Mouse (Mus musculus) brain, embryonic 18.5 days (tissue): ENCODE measurements at regions not wholly inside any gene's neighbourhood (a gene's known extent, or its start where the extent isn't known, plus 50 kb on each side); places are given as distances from the start of the nearest gene placed in this dataset.

Experiments used
- DNase-seq: peaks from one replicate; pipeline ENCODE4 v3.0.0-alpha.2; 2012; ENCODE audit warnings: low read depth, low spot score

DNA sequence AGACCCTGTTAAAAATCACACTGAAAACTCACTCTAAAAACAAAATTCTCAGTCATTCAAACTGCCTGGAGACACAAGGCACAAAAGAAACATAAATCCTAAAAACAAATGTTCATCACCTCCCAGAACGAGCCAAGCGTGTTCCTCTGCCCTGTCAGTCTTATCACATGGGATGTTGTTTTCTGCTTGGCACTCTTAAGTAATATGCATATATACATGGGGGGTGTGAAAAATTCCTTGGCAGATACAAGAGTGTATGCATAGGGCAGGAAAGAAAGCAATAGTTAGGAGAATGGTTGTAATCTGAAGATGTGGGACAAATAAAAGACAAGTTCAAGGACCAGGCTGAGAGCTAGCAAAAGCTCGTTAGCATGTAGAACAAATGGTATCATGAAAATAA, 179.4 kb downstream of the Qdpr start:
- DNase-seq: no peak

DNA sequence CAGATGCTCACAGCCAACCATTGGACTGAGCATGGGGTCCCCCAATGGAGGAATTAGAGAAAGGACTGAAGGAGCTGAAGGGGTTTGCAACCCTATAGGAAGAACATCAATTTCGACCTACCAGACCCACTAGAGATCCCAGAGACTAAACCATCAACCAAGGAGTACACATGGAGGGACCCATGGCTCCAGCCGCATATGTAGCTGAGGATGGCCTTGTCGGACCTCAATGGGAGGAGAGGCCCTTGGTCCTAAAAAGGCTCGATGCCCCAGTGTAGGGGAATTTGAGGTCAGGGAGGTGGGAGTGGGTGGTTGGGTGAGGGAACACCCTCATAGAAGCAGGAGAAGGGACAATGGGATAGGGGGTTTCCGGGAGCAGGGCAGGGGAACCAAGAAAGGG, 180.6 kb downstream of the Qdpr start:
- DNase-seq: no peak

DNA sequence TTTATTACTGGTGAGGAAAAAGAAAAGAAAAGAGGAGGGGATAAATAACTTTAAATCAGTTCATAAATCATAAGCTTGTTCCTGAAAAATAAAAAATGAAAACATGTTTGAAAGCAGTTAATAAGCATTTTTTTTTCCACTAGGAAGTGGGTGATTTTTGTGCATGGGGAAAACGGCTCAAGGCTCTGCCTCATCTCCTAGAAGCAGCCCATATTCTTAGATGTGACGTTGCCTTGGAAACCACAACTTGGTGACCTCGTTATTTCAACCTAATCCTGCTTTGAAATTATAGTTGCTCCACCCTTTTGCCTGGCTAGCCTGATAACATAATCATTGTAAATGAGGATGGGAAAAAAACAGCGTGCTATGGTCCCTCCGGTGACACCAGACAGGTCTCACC, 183.1 kb downstream of the Qdpr start:
- DNase-seq: no peak

- DNase-seq: no peak
Observed at GRCm38 (mm10) chr5:45258486-45258885, 191.6 kb downstream of the Qdpr start.

- DNase-seq: no peak
Observed at GRCm38 (mm10) chr5:45256256-45256999, 193.6 kb downstream of the Qdpr start.

DNA sequence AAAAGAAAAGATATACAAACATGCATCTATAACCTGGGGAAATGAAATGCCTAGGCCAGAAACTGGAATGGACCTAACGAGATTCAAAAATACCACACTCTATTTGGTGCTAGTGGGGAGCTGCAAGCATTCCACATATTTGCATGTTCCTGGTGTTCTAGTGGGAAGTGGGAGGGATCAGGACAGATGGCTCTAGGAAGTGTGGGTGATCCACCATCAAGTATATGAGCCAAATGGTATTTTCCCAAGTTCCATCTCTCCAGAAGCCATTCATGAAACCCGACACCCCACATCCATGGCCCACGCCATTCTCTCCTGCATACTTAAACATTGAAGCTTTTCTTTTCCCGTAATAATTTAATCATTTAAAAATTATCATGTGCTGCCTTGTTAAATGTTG, 218.2 kb downstream of the Qdpr start:
- no peak for DNase-seq

GRCm38 (mm10) chr5:45230097-45230496, 219.9 kb downstream of the Qdpr start:
- DNase-seq: no peak

DNA sequence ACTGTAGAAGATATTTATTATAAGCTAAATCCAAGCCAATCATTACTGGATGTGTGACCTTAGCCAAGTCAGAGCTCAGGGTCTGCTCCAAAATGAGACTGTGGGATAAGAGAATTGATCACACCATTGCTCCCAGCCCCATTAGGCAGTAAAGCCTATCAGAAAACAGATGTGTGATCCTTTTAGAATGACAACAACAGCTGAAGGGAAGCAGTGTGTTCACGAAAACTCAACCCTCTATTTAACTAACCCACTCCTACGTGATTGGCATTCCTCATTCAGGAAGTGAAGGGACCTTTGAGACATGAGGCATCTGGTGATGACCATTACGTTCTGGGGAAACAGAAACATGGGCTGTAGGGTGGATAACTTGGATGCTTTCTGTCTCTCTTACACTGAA, 220.6 kb downstream of the Qdpr start:
- DNase-seq: no peak

DNA sequence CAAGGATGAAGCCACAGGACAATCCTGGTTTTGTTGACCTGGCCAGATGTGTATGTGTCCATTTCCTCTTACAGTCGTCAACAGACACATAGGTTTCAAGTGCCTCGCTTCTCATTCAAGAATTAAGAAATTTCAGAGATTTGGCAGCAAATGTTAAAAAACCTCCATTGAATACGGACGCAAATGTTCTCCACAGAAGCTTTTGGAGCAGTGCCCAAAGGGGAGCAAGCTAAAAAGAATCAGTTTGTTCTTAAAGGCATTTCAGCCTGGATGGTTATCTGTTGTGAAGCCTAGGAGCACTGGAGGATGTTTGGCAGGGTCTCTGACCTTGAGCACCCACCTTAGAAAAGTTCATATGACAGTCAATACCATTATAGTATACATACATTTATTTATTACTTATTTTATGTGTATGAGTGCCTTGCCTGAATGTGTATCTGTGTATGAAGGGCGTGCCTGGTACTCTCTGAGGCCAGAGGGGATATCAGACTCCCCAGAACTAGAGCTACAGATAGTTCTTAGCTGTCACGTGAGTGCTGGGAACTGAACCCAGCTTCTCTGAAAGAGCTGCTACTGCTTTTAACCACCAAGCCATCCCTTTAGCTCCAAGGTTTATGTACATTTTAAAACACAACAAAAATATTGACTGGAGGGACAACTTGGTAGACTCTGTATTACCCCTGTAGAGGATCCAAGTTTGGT, 221.7 kb downstream of the Qdpr start:
- no peak for DNase-seq

- DNase-seq: no peak
Observed at GRCm38 (mm10) chr5:45220272-45220916, 229.6 kb downstream of the Qdpr start.

- DNase-seq: no peak
Observed at GRCm38 (mm10) chr5:45219558-45219957, 230.5 kb downstream of the Qdpr start.

GRCm38 (mm10) chr5:45219101-45219500, 230.9 kb downstream of the Qdpr start:
- no peak for DNase-seq

GRCm38 (mm10) chr5:45214475-45214874, 235.6 kb downstream of the Qdpr start:
- no peak for DNase-seq

GRCm38 (mm10) chr5:45198408-45198807, 251.6 kb downstream of the Qdpr start:
- no peak for DNase-seq

GRCm38 (mm10) chr5:45196159-45196558, 253.9 kb downstream of the Qdpr start:
- DNase-seq: peak; percentile 71

DNA sequence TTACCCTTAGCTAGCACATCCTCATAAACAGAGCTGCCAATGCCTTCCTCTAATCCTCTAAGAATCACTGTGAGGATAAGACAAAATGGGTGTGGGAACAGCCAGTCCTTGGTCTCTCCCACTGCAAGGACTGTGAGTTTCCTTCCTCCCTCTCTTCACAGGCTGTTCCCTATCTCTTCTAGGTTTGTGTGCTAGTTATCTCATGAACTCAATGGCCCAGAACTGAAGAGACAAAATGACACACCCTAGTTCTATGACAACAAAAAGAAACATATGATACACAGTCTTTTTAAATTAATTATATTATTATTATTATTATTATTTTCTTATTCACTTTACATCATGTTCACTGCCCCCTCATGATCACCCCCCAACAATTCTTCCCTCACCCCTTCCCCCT, 257.7 kb downstream of the Qdpr start:
- DNase-seq: no peak

DNA sequence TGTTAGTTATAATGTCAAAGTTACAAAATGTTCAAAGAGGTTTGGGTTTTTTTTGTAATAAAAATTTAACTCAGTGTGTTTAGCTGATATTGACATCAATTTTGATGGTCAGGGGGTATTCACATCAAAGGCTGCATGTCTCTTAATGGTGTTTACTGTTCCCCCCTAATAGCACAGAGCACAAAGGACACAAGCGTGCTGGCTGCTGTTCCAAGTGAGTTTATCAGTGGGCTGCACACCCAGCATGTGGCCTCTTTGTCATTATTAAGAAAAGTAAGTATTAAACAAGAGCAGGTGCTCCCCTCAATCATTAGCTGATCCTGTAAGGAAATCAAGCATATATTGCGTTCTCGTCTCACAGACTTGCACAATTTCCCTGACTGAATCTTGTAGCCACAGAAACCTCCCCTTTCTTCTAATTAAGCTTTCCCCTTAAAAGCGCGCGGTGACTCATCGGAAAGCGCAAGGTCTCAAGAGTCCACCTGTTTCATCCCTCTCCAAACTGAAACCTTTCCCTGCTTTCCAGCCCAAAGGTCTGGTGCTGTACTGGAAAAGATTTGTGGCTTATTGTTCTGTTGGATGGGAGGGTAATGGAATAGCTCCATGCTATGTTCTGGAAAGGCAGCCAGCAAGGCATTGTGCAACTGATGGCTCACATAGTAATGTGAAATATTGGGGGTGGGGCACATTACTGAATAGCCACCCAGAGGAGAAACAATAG, 276.8 kb downstream of the Qdpr start:
- no peak for DNase-seq

GRCm38 (mm10) chr5:45159194-45159593, 290.8 kb downstream of the Qdpr start:
- no peak for DNase-seq

DNA sequence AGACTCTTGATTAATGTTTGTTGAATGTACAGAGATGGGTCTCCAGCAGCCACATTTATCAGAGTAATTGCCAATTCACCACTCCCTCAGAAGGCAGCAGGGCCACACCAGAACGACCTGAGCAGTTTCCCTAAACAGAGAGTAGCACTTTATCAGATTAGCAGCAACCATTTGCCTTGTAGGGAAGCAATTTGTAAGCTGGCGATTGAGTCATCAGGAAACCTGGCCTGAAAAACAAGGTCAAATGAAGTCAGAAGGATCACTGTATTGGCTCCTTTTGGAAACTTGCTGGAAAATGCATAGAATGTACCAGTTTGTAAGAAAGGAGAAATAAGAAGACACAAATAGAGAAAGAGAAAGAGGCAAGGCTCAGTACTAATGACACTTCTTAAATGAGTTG, 295.1 kb downstream of the Qdpr start:
- no peak for DNase-seq

DNA sequence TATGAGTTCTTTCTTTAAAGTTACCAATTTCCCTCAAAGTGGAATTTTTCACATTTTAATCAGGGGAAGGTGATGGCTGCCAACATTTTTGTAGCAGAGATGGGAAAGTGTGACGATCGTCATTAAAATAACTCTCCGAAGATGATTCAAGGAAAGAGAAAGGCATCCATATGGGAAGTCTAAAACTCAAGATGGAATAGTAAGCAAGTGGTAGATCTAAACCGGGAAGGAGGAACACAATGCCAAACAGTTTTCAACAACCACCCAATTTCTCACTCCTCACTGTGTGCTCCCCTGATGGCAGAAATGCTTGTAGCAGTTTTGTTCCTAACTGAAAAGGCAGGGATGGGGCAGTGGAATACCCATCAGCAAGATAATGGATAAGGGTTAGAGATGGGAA, 305.9 kb downstream of the Qdpr start:
- peak; percentile 58 for DNase-seq

GRCm38 (mm10) chr5:45137198-45137973, 312.6 kb downstream of the Qdpr start:
- DNase-seq: peak; percentile 26
